Mouse (Mus musculus): ENCODE results near the gene Stpg3. TPM values are rescaled to one million over a fixed set of nuclear protein-coding genes. Genes with fewer than 3 reads are reported as not detected.

The Stpg3 gene
- polyA plus RNA-seq, 1 experiment from 2014 or later: not detected

DNA sequence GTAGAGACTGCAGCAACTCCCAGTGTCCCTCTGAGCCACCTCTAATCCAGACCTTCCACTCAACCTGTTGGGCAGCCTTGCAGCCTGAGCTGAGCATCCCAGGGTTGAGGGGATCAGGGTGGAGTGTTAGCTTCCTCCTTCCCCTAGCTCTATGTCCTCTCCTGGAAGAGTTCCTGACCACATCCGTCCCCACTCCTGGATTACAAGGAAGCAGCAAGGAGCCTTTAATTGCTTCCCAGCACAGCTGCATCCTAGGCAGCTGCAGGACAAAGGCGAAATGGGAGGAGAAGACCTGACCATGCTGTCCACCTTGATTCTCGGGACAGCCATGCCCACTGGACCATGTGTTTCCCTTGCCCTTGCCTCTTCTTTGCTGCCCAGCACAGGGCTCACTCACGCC lies 37.4 kb downstream of the Stpg3 start:
- 0 out of 2 replicates have a peak overlapping the region, but pooled peaks have one; percentile 8 for H3K9ac ChIP-seq (replicated peaks)
- WGBS: 26% methylated on average over 4 of the region's 4 CpGs
- H3K4me3 ChIP-seq (replicated peaks): peak overlapping the region; percentile 12; the same call in 1 of the 2 replicates
- H3K4me2 ChIP-seq: peak overlapping the region; percentile 32
- ATAC-seq (ENCODE audit: low FRiP score): no peak
- H3K9me3 ChIP-seq (replicated peaks): no peaks in the 10 kb centered on the region
- H3K27me3 ChIP-seq (replicated peaks): no peaks in the 10 kb centered on the region; the same call in 1 of the 2 replicates
- peaks cover 58% of the 10 kb centered on the region for H3K4me1 ChIP-seq
- no peaks in the 10 kb centered on the region for H3K36me3 ChIP-seq
- H3K27ac ChIP-seq (replicated peaks): peak overlapping the region; percentile 80

GRCm38 (mm10) chr2:25176573-25176972 lies 37.9 kb downstream of the Stpg3 start:
- Histone ChIP-seq H3K9me3 (replicated peaks) (no peaks in the 10 kb centered on the region), H3K36me3 (no peaks in the 10 kb centered on the region), H3K4me1 (peaks cover 53% of the 10 kb centered on the region), H3K4me2 (peak overlapping the region; percentile 32), H3K4me3 (replicated peaks) (no peak overlapping the region), H3K27me3 (replicated peaks) (no peaks in the 10 kb centered on the region; the same call in 1 of the 2 replicates), H3K27ac (replicated peaks) (peak overlapping the region; percentile 80), H3K9ac (replicated peaks) (0 out of 2 replicates have a peak overlapping the region, but pooled peaks have one; percentile 14)
- no peak for ATAC-seq (ENCODE audit: low FRiP score)
- 60% methylated on average over 6 of the region's 6 CpGs for WGBS

DNA sequence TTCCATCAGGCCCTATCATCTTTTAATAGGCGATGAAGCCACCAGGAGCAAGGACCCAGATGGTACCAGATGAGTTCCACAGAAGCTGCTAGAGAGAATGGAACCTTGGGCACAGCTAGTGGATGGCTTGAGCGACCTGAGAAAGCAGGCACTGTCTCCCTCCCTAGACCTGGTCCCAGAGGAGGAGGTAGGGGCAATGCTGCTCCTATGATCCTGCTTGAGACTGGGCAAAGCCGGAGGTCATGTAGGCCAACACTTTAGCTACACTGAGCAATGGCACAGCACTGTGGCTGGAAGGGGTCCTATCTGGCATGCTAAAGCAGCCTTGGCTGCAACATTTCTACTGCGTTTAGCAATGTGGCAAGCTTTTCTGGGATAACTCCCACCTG lies 38.8 kb downstream of the Stpg3 start:
- H3K4me1 ChIP-seq: peaks cover 49% of the 10 kb centered on the region
- WGBS: 87% methylated on average over 4 of the region's 4 CpGs
- ATAC-seq (ENCODE audit: low FRiP score): no peak

DNA sequence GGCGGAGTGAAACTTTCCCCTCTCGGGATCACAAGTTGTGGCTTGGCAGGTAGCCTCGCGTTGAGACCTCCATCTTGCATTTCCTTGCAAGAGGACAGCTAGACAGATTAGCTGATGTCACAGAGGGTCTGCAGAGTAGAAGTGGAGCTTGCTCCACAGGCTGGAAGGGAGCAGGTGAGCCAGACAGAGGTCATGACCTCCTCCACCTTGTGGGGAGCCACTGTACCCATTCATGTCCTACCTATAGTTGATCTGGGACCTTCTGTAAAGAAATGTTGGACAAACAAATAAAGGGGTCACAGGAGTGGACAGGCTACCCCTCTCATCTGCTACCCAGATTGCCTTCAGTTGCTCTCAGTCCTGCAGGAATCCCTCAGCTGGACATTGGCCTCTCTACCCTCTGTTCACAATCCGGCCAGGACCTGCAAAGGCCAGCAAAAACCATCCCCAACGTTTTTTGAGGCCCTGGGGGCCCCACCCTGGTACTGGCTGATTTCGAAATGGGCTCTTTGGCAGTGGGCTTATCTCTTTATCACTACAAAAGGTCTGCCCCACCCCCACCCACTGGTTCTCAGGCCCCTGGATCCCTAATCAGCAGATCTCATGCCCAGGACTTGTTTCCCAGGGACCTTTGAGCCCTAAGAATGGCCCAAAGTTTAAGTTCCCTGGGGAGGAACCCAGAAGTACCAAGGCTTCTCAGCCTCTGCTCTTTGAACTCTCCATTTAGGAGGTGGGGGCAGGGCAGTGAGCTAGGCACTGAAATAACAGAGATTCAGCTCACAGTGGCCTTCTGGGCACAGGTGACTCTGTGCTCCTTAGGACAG lies 39.4 kb downstream of the Stpg3 start:
- no peak for ATAC-seq (ENCODE audit: low FRiP score)
- Histone ChIP-seq H3K27ac (replicated peaks) (no peak overlapping the region), H3K4me1 (peaks cover 52% of the 10 kb centered on the region), H3K27me3 (replicated peaks) (no peaks in the 10 kb centered on the region; the same call in 1 of the 2 replicates), H3K4me2 (no peak overlapping the region), H3K4me3 (replicated peaks) (no peak overlapping the region), H3K9me3 (replicated peaks) (no peaks in the 10 kb centered on the region), H3K9ac (replicated peaks) (no peak overlapping the region), H3K36me3 (no peaks in the 10 kb centered on the region)
- 68% methylated on average over 7 of the region's 7 CpGs for WGBS

More for the DNA sequence above, 38.8 kb downstream of the Stpg3 start:
- Histone ChIP-seq H3K27ac (replicated peaks) (no peak overlapping the region), H3K36me3 (no peaks in the 10 kb centered on the region), H3K27me3 (replicated peaks) (no peaks in the 10 kb centered on the region; the same call in 1 of the 2 replicates), H3K4me3 (replicated peaks) (no peak overlapping the region), H3K4me2 (no peak overlapping the region), H3K9ac (replicated peaks) (no peak overlapping the region), H3K9me3 (replicated peaks) (no peaks in the 10 kb centered on the region)

GRCm38 (mm10) chr2:25173821-25174220 lies 40.6 kb downstream of the Stpg3 start:
- no peak overlapping the region for H3K27ac ChIP-seq (replicated peaks)
- no peaks in the 10 kb centered on the region for H3K9me3 ChIP-seq (replicated peaks)
- no peak overlapping the region for H3K4me3 ChIP-seq (replicated peaks)
- H3K27me3 ChIP-seq (replicated peaks): no peaks in the 10 kb centered on the region
- H3K4me1 ChIP-seq: peaks cover 53% of the 10 kb centered on the region
- no peak overlapping the region for H3K9ac ChIP-seq (replicated peaks)
- H3K4me2 ChIP-seq: no peak overlapping the region
- WGBS: 98% methylated on average over 4 of the region's 4 CpGs
- H3K36me3 ChIP-seq: no peaks in the 10 kb centered on the region
- no peak for ATAC-seq (ENCODE audit: low FRiP score)

- no peak overlapping the region for H3K4me2 ChIP-seq
- H3K27ac ChIP-seq (replicated peaks): no peak overlapping the region
- H3K4me3 ChIP-seq (replicated peaks): no peak overlapping the region
- peaks cover 50% of the 10 kb centered on the region for H3K4me1 ChIP-seq
- H3K36me3 ChIP-seq: no peaks in the 10 kb centered on the region
- no peaks in the 10 kb centered on the region for H3K27me3 ChIP-seq (replicated peaks)
- H3K9ac ChIP-seq (replicated peaks): no peak overlapping the region
- H3K9me3 ChIP-seq (replicated peaks): no peaks in the 10 kb centered on the region
- 72% methylated on average over 8 of the region's 8 CpGs for WGBS
- no peak for ATAC-seq (ENCODE audit: low FRiP score)
These were observed 41.8 kb downstream of the Stpg3 start for GRCm38 (mm10) chr2:25172629-25173028.

DNA sequence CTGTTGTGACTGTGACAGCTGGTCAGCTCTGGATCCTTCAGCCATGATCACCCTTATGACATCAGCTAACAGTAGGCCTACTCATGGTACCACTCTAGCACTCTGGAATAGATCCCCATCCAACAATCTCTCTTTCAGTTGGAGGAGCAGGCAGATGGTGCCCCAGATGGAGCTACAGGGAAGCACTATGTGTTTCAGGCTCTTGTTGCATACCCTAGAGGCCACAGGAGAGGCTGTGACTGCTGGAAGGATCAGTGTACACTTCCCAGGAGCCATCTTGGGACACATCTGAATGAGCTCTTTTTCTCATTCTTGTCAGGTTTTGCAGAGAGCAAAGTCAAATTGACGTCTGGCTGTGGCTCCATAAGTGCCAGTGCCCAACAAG lies 42.7 kb downstream of the Stpg3 start:
- H3K4me1 ChIP-seq: peaks cover 43% of the 10 kb centered on the region
- no peak for ATAC-seq (ENCODE audit: low FRiP score)
- no peaks in the 10 kb centered on the region for H3K27me3 ChIP-seq (replicated peaks)
- no peaks in the 10 kb centered on the region for H3K9me3 ChIP-seq (replicated peaks)
- no peak overlapping the region for H3K9ac ChIP-seq (replicated peaks)
- no peak overlapping the region for H3K4me3 ChIP-seq (replicated peaks)
- H3K27ac ChIP-seq (replicated peaks): no peak overlapping the region
- 48% methylated on average over 1 of the region's 1 CpGs for WGBS
- H3K36me3 ChIP-seq: no peaks in the 10 kb centered on the region
- H3K4me2 ChIP-seq: no peak overlapping the region

DNA sequence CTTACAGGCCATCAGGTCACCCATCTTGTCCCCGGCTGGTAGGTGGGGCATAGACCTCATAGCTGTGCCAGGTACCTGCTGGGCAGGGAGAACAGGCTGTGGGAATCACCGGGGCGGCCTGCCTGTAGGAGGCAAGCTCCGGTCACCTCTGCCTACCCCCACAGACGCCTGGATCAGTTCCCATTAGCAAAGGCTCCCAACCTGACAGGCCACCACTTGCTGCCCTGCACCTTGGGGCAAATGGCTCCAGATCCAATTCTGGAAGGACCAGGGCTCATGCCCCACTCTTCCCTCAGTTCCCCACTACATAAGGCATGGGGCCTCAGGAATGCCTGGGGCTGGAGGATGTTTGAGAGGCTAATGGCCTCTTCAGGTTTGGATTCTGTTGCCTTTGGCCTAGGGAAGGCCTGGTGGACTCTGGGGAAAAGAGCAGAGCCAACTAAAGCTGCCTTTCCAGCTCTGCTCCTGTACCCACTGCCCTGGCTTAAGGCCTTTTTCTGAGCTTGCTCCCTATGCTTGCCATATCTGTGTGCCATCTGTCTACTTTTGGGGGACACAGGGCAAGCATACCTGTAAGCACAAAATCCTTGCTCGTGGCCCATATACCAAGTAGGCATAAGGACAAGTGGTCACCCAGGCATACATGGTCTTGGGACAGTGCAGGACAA lies 43.2 kb downstream of the Stpg3 start:
- no peak overlapping the region for H3K4me3 ChIP-seq (replicated peaks)
- no peak overlapping the region for H3K9ac ChIP-seq (replicated peaks)
- no peak overlapping the region for H3K27ac ChIP-seq (replicated peaks)
- H3K27me3 ChIP-seq (replicated peaks): no peaks in the 10 kb centered on the region
- peaks cover 38% of the 10 kb centered on the region for H3K4me1 ChIP-seq
- ATAC-seq (ENCODE audit: low FRiP score): no peak
- 83% methylated on average over 6 of the region's 6 CpGs for WGBS
- no peaks in the 10 kb centered on the region for H3K36me3 ChIP-seq
- H3K9me3 ChIP-seq (replicated peaks): no peaks in the 10 kb centered on the region
- no peak overlapping the region for H3K4me2 ChIP-seq

- no peak overlapping the region for H3K4me2 ChIP-seq
- H3K4me3 ChIP-seq (replicated peaks): no peak overlapping the region
- 71% methylated on average over 10 of the region's 10 CpGs for WGBS
- H3K27ac ChIP-seq (replicated peaks): no peak overlapping the region
- ATAC-seq (ENCODE audit: low FRiP score): no peak
- no peaks in the 10 kb centered on the region for H3K36me3 ChIP-seq
- H3K9ac ChIP-seq (replicated peaks): no peak overlapping the region
- no peaks in the 10 kb centered on the region for H3K9me3 ChIP-seq (replicated peaks)
- no peaks in the 10 kb centered on the region for H3K27me3 ChIP-seq (replicated peaks)
- peaks cover 32% of the 10 kb centered on the region for H3K4me1 ChIP-seq
These were observed 43.9 kb downstream of the Stpg3 start for GRCm38 (mm10) chr2:25170326-25171100.

- no peak overlapping the region for H3K4me3 ChIP-seq (replicated peaks)
- 0 out of 2 replicates have a peak overlapping the region, but pooled peaks have one; percentile 18 for H3K27ac ChIP-seq (replicated peaks)
- WGBS: 12% methylated on average over 5 of the region's 5 CpGs
- no peak for ATAC-seq (ENCODE audit: low FRiP score)
- H3K36me3 ChIP-seq: no peaks in the 10 kb centered on the region
- no peak overlapping the region for H3K9ac ChIP-seq (replicated peaks)
- H3K4me1 ChIP-seq: peaks cover 31% of the 10 kb centered on the region
- H3K27me3 ChIP-seq (replicated peaks): no peaks in the 10 kb centered on the region
- H3K9me3 ChIP-seq (replicated peaks): no peaks in the 10 kb centered on the region
- no peak overlapping the region for H3K4me2 ChIP-seq
These were observed 44.7 kb downstream of the Stpg3 start for GRCm38 (mm10) chr2:25169778-25170177.

- Histone ChIP-seq H3K9me3 (replicated peaks) (no peaks in the 10 kb centered on the region), H3K4me1 (peaks cover 36% of the 10 kb centered on the region), H3K27ac (replicated peaks) (peak overlapping the region; percentile 76), H3K9ac (replicated peaks) (peak overlapping the region; percentile 57; the same call in 1 of the 2 replicates), H3K36me3 (no peaks in the 10 kb centered on the region), H3K27me3 (replicated peaks) (no peaks in the 10 kb centered on the region), H3K4me3 (replicated peaks) (peak overlapping the region; percentile 49), H3K4me2 (peak overlapping the region; percentile 94)
- 8% methylated on average over 2 of the region's 2 CpGs for WGBS
- no peak; the same call in 1 of the 2 replicates for ATAC-seq (ENCODE audit: low FRiP score)
These were observed 45.8 kb downstream of the Stpg3 start for GRCm38 (mm10) chr2:25168665-25168978.
